Comparison of ENCODE assay signal across 26 mouse cellular contexts in the genomic region with DNA sequence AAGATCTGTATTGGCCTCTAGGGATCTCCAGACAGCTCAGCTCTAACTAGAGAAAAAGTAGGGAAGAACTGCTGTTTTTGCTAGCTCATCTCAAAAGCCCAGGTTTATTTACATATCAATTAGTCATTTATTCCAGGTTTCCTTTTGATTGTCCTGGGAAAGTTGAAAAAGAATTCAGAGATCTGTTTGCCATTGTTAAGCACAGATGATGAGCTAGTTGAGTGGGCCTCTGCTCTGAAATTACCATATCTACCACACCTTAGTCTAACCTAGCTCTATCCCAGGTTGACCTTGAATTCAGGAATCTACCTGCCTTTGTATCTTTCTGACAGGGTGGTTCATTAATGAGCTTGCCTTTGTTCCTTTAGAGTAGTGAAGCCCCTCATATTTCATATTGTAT.
"Had no signal": no experiment of that assay in that cellular context is flagged by ENCODE, and none has a peak within 500 bp of the region (broad histone marks: within the 10 kb centered on the region; RNA-seq: fewer than 3 reads in every experiment).

No protein-coding gene starts in this region.

- H3K9me3 ChIP-seq: heart, embryonic 10.5 days; heart, embryonic 12.5 days; hindbrain, embryonic 10.5 days; hindbrain, embryonic 13.5 days; hindbrain, embryonic 15.5 days; kidney, embryonic 15.5 days; limb, embryonic 13.5 days; limb, embryonic 15.5 days; liver, embryonic 12.5 days had no signal

- H3K36me3 ChIP-seq: heart, embryonic 10.5 days; heart, embryonic 12.5 days; hindbrain, embryonic 10.5 days; hindbrain, embryonic 13.5 days; hindbrain, embryonic 15.5 days; kidney, embryonic 15.5 days; limb, embryonic 13.5 days; limb, embryonic 15.5 days; liver, embryonic 12.5 days had no signal

- H3K4me3 ChIP-seq: gastrocnemius, adult 2 months; heart, embryonic 10.5 days; heart, embryonic 12.5 days; hindbrain, embryonic 10.5 days; hindbrain, embryonic 13.5 days; hindbrain, embryonic 15.5 days; kidney, embryonic 15.5 days; limb, embryonic 13.5 days; limb, embryonic 15.5 days; liver, embryonic 12.5 days had no signal

- DNase-seq: gastrocnemius, adult 2 months; gastrocnemius, postnatal 10 days; gastrocnemius, postnatal 25 days; heart, adult 18-20 months; heart, postnatal 10 days; heart, postnatal 4 days; kidney, adult 11 months; kidney, adult 2 months; kidney, adult 9 months; kidney, postnatal 14 days; kidney, postnatal 36 days; layer of hippocampus, adult 9-11 months; layer of hippocampus, postnatal 36 days; left cerebral cortex, postnatal 4 days had no signal

- H3K4me1 ChIP-seq: heart, embryonic 10.5 days; heart, embryonic 12.5 days; hindbrain, embryonic 10.5 days; hindbrain, embryonic 13.5 days; hindbrain, embryonic 15.5 days; kidney, embryonic 15.5 days; limb, embryonic 13.5 days; limb, embryonic 15.5 days; liver, embryonic 12.5 days had no signal

- H3K27ac ChIP-seq: gastrocnemius, adult 2 months; heart, embryonic 10.5 days; hindbrain, embryonic 10.5 days; hindbrain, embryonic 13.5 days; hindbrain, embryonic 15.5 days; hindbrain, postnatal 0 days; kidney, embryonic 15.5 days; kidney, postnatal 0 days; limb, embryonic 13.5 days; limb, embryonic 15.5 days; liver, embryonic 12.5 days; liver, embryonic 14.5 days had no signal

- H3K9ac ChIP-seq: heart, embryonic 12.5 days; hindbrain, embryonic 13.5 days; hindbrain, embryonic 15.5 days; kidney, embryonic 15.5 days; limb, embryonic 13.5 days; limb, embryonic 15.5 days; liver, embryonic 12.5 days; liver, embryonic 14.5 days had no signal
